Mouse (Mus musculus) frontal cortex, postnatal 25 days (tissue): Measurements from ENCODE around the gene Ppig.

Experiments used
- DNase-seq, 2 experiments: peaks; one replicate each; pipeline ENCODE4 v3.0.0; 2022; ENCODE audit warnings: low spot score in 2 of 2

Gene Ppig

GRCm38 (mm10) chr2:69763340-69763739 is 41.0 kb downstream of the Ppig start:
- no peak for DNase-seq

- no peak for DNase-seq
Observed at GRCm38 (mm10) chr2:69764716-69765115, 42.4 kb downstream of the Ppig start.

- DNase-seq, result no peak
Observed at GRCm38 (mm10) chr2:69773331-69773730, 51.0 kb downstream of the Ppig start.

- DNase-seq, result no peak
Observed at GRCm38 (mm10) chr2:69777985-69778835, 55.9 kb downstream of the Ppig start.

GRCm38 (mm10) chr2:69778836-69779177 is 56.5 kb downstream of the Ppig start:
- DNase-seq, result no peak

GRCm38 (mm10) chr2:69788974-69789373 is 66.6 kb downstream of the Ppig start:
- DNase-seq, result no peak

- DNase-seq, result peak; percentile 95 to 96
Observed at GRCm38 (mm10) chr2:69789429-69790069, 67.2 kb downstream of the Ppig start, which contains the start of the genes Ccdc173 and Phospho2. Ccdc173 (minus strand) TSS chr2:69789575. Phospho2 (plus strand) TSS chr2:69789623.

- DNase-seq, result peak; percentile 78 to 84
Observed at GRCm38 (mm10) chr2:69790285-69790684, 67.9 kb downstream of the Ppig start.

GRCm38 (mm10) chr2:69790722-69791121 is 68.4 kb downstream of the Ppig start:
- DNase-seq, result no peak

GRCm38 (mm10) chr2:69802911-69803312 is 80.6 kb downstream of the Ppig start:
- DNase-seq, result peak; percentile 27 to 47
